Mouse (Mus musculus): ENCODE data around the gene Mr1.

DNA sequence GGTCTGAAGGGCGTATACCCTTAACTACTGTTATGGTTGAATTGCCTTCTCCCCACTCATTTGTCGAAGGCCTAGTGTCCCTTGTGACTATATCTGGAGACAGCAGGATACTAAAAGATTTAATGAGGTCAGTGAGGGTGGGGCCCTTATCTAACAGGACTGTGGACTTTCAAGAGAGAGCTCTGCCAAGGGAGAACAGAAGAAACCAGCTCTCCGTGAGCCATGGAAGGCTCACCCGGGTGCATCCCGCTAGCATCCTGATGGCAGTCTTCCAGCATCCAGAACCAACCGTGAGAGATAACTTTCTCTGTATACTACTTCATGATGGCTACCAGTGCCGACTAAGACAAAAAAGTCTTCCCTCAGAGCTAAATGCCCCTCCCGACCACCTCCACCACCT is 61.8 kb downstream of the Mr1 start:
- no peak for TF ChIP-seq EP300 (IDR thresholded peaks at IDR 0.05; ENCODE audit: low read length)
- no peak for TF ChIP-seq BHLHE40 (IDR thresholded peaks at IDR 0.05; ENCODE audit: low read depth, low read length)
- TF ChIP-seq POLR2A (IDR thresholded peaks at IDR 0.05; ENCODE audit: low read depth, low read length) = no peak
- no peak for TF ChIP-seq MAZ (IDR thresholded peaks at IDR 0.05; ENCODE audit: low read depth, low read length)
- no peak for TF ChIP-seq CHD1 (IDR thresholded peaks at IDR 0.05; ENCODE audit: low read depth, low read length)
- TF ChIP-seq MXI1 (IDR thresholded peaks at IDR 0.05; ENCODE audit: low read depth, low read length) = no peak
- TF ChIP-seq CTCF (conservative IDR thresholded peaks at IDR 0.05 in 1 of 2, IDR thresholded peaks at IDR 0.05 in 1 of 2; ENCODE audit: low read depth in 2 of 2, low read length in 2 of 2) = no peak
- TF ChIP-seq NELFE (IDR thresholded peaks at IDR 0.05; ENCODE audit: low read depth, low read length) = no peak
- no peak for TF ChIP-seq POLR2AphosphoS2 (IDR thresholded peaks at IDR 0.05; ENCODE audit: low read depth, low read length)
- no peak for TF ChIP-seq RCOR1 (conservative IDR thresholded peaks at IDR 0.05; ENCODE audit: low read depth, low read length)
